Mouse (Mus musculus) cortical plate, adult 2 months (tissue): ENCODE results near the gene Neurod2.

Experiments
- CTCF ChIP-seq: fragments of 200-500 bp; IDR thresholded peaks from 2 replicates; pipeline ENCODE4 v1.5.1; 2011; ENCODE audit warnings: mild to moderate bottlenecking, control low read depth, low read length; ENCODE audit not compliant: insufficient read depth; ENCODE audit errors: extremely low read depth
- POLR2A ChIP-seq: fragments of 200-500 bp; IDR thresholded peaks from 2 replicates; pipeline ENCODE4 v1.6.1; 2011; ENCODE audit warnings: mild to moderate bottlenecking, low read length, control low read depth; ENCODE audit not compliant: insufficient read depth; ENCODE audit errors: extremely low read depth

GRCm38 (mm10) chr11:98349308-98349707 lies 19.9 kb upstream of the Neurod2 start:
- no peak for TF ChIP-seq CTCF
- no peak for TF ChIP-seq POLR2A
